Mouse (Mus musculus) testis, adult 2 months (tissue): ENCODE measurements around the gene Rab11a.

Experiments used
- CTCF ChIP-seq: fragments of 200-500 bp; IDR thresholded peaks from 2 replicates; pipeline ENCODE4 v1.5.1; 2012; ENCODE audit warnings: low read depth, mild to moderate bottlenecking, inconsistent platforms, low read length, moderate library complexity; ENCODE audit not compliant: control insufficient read depth, insufficient read depth, insufficient replicate concordance
- POLR2A ChIP-seq: fragments of 200-500 bp; IDR thresholded peaks from 2 replicates; pipeline ENCODE4 v1.6.1; 2012; ENCODE audit warnings: low read depth, mild to moderate bottlenecking, inconsistent platforms, low read length, moderate library complexity; ENCODE audit not compliant: control insufficient read depth

GRCm38 (mm10) chr9:64747735-64748134 is 10.2 kb upstream of the Rab11a start:
- TF ChIP-seq CTCF (no peak), POLR2A (no peak)
